Mouse (Mus musculus): ENCODE results near the gene Tmem11. TPM values are rescaled to one million over a fixed set of nuclear protein-coding genes. Genes with fewer than 3 reads are reported as not detected.

The Tmem11 gene
- polyA plus RNA-seq, 1 experiment = 46.6 TPM

- H3K9ac ChIP-seq (ENCODE audit: low read depth, poor library complexity, severe bottlenecking) = no peak overlapping the region
- H3K36me3 ChIP-seq (ENCODE audit: control insufficient read depth, insufficient read depth, low read length, poor library complexity, severe bottlenecking) = no peaks in the 10 kb centered on the region; the same call in 1 of the 2 replicates
- no peak overlapping the region for H3K4me3 ChIP-seq (ENCODE audit: low read depth, low read length)
- H3K27me3 ChIP-seq (ENCODE audit: control insufficient read depth, insufficient read depth, low read length, poor library complexity, severe bottlenecking) = no peaks in the 10 kb centered on the region
- TF ChIP-seq CTCF (IDR thresholded peaks at IDR 0.05; ENCODE audit: low read depth, low read length) = no peak
- no peak for TF ChIP-seq POLR2A (IDR thresholded peaks at IDR 0.05; ENCODE audit: insufficient read depth, low read length)
- no peak for TF ChIP-seq EP300 (IDR thresholded peaks at IDR 0.05; ENCODE audit: insufficient read depth, low read depth, low read length)
- H3K27ac ChIP-seq (ENCODE audit: insufficient read depth, low read length) = peak overlapping the region; percentile 58; the same call in 1 of the 2 replicates
- H3K4me1 ChIP-seq (ENCODE audit: control insufficient read depth, insufficient read depth, low read length) = peaks cover 4% of the 10 kb centered on the region
- no peaks in the 10 kb centered on the region for H3K9me3 ChIP-seq (replicated peaks; ENCODE audit: control insufficient read depth, insufficient read depth, low read length, poor library complexity, severe bottlenecking)
Observed at GRCm38 (mm10) chr11:60836897-60837296, 42.2 kb downstream of the Tmem11 start.

GRCm38 (mm10) chr11:60830433-60831052 lies 48.5 kb downstream of the Tmem11 start, which contains the start of gene Dhrs7b:
Dhrs7b (plus strand) TSS chr11:60830631.
- Histone ChIP-seq H3K9me3 (replicated peaks; ENCODE audit: control insufficient read depth, insufficient read depth, low read length, poor library complexity, severe bottlenecking) (no peaks in the 10 kb centered on the region), H3K27ac (ENCODE audit: insufficient read depth, low read length) (peak within 1 kb of the TSS; percentile 57), H3K4me1 (ENCODE audit: control insufficient read depth, insufficient read depth, low read length) (peaks cover under 1% of the 10 kb centered on the region), H3K36me3 (ENCODE audit: control insufficient read depth, insufficient read depth, low read length, poor library complexity, severe bottlenecking) (no peaks in the 10 kb centered on the region; the same call in 1 of the 2 replicates), H3K4me3 (ENCODE audit: low read depth, low read length) (peak within 1 kb of the TSS; percentile 88), H3K27me3 (ENCODE audit: control insufficient read depth, insufficient read depth, low read length, poor library complexity, severe bottlenecking) (no peaks in the 10 kb centered on the region), H3K9ac (ENCODE audit: low read depth, poor library complexity, severe bottlenecking) (peak within 1 kb of the TSS; percentile 63)
- peak; percentile 73 for TF ChIP-seq POLR2A (IDR thresholded peaks at IDR 0.05; ENCODE audit: insufficient read depth, low read length)
- TF ChIP-seq CTCF (IDR thresholded peaks at IDR 0.05; ENCODE audit: low read depth, low read length) = no peak

- no peak overlapping the region for H3K4me3 ChIP-seq (ENCODE audit: low read depth, low read length)
- no peaks in the 10 kb centered on the region for H3K27me3 ChIP-seq (ENCODE audit: control insufficient read depth, insufficient read depth, low read length, poor library complexity, severe bottlenecking)
- H3K27ac ChIP-seq (ENCODE audit: insufficient read depth, low read length) = no peak overlapping the region
- no peaks in the 10 kb centered on the region for H3K4me1 ChIP-seq (ENCODE audit: control insufficient read depth, insufficient read depth, low read length)
- H3K9me3 ChIP-seq (replicated peaks; ENCODE audit: control insufficient read depth, insufficient read depth, low read length, poor library complexity, severe bottlenecking) = no peaks in the 10 kb centered on the region
- no peaks in the 10 kb centered on the region; the same call in 1 of the 2 replicates for H3K36me3 ChIP-seq (ENCODE audit: control insufficient read depth, insufficient read depth, low read length, poor library complexity, severe bottlenecking)
- H3K9ac ChIP-seq (ENCODE audit: low read depth, poor library complexity, severe bottlenecking) = no peak overlapping the region
- TF ChIP-seq CTCF (IDR thresholded peaks at IDR 0.05; ENCODE audit: low read depth, low read length) (no peak), POLR2A (IDR thresholded peaks at IDR 0.05; ENCODE audit: insufficient read depth, low read length) (no peak), EP300 (IDR thresholded peaks at IDR 0.05; ENCODE audit: insufficient read depth, low read depth, low read length) (no peak)
Observed at GRCm38 (mm10) chr11:60828903-60829302, 50.2 kb downstream of the Tmem11 start.

GRCm38 (mm10) chr11:60827241-60827945 lies 51.7 kb downstream of the Tmem11 start:
- H3K4me1 ChIP-seq (ENCODE audit: control insufficient read depth, insufficient read depth, low read length) = no peaks in the 10 kb centered on the region
- H3K36me3 ChIP-seq (ENCODE audit: control insufficient read depth, insufficient read depth, low read length, poor library complexity, severe bottlenecking) = no peaks in the 10 kb centered on the region

GRCm38 (mm10) chr11:60826700-60827099 lies 52.4 kb downstream of the Tmem11 start:
- Histone ChIP-seq H3K4me3 (ENCODE audit: low read depth, low read length) (no peak overlapping the region), H3K27ac (ENCODE audit: insufficient read depth, low read length) (no peak overlapping the region), H3K36me3 (ENCODE audit: control insufficient read depth, insufficient read depth, low read length, poor library complexity, severe bottlenecking) (no peaks in the 10 kb centered on the region), H3K27me3 (ENCODE audit: control insufficient read depth, insufficient read depth, low read length, poor library complexity, severe bottlenecking) (no peaks in the 10 kb centered on the region), H3K4me1 (ENCODE audit: control insufficient read depth, insufficient read depth, low read length) (no peaks in the 10 kb centered on the region), H3K9me3 (replicated peaks; ENCODE audit: control insufficient read depth, insufficient read depth, low read length, poor library complexity, severe bottlenecking) (no peaks in the 10 kb centered on the region), H3K9ac (ENCODE audit: low read depth, poor library complexity, severe bottlenecking) (no peak overlapping the region)
- TF ChIP-seq EP300 (IDR thresholded peaks at IDR 0.05; ENCODE audit: insufficient read depth, low read depth, low read length) (no peak), POLR2A (IDR thresholded peaks at IDR 0.05; ENCODE audit: insufficient read depth, low read length) (no peak), CTCF (IDR thresholded peaks at IDR 0.05; ENCODE audit: low read depth, low read length) (no peak)

More at GRCm38 (mm10) chr11:60827241-60827945, 51.7 kb downstream of the Tmem11 start:
- H3K27ac ChIP-seq (ENCODE audit: insufficient read depth, low read length) = no peak overlapping the region
- TF ChIP-seq CTCF (IDR thresholded peaks at IDR 0.05; ENCODE audit: low read depth, low read length) (no peak), EP300 (IDR thresholded peaks at IDR 0.05; ENCODE audit: insufficient read depth, low read depth, low read length) (no peak), POLR2A (IDR thresholded peaks at IDR 0.05; ENCODE audit: insufficient read depth, low read length) (no peak)
- H3K4me3 ChIP-seq (ENCODE audit: low read depth, low read length) = no peak overlapping the region
- no peaks in the 10 kb centered on the region for H3K9me3 ChIP-seq (replicated peaks; ENCODE audit: control insufficient read depth, insufficient read depth, low read length, poor library complexity, severe bottlenecking)
- H3K27me3 ChIP-seq (ENCODE audit: control insufficient read depth, insufficient read depth, low read length, poor library complexity, severe bottlenecking) = no peaks in the 10 kb centered on the region
- H3K9ac ChIP-seq (ENCODE audit: low read depth, poor library complexity, severe bottlenecking) = no peak overlapping the region

- Histone ChIP-seq H3K36me3 (ENCODE audit: control insufficient read depth, insufficient read depth, low read length, poor library complexity, severe bottlenecking) (no peaks in the 10 kb centered on the region), H3K4me1 (ENCODE audit: control insufficient read depth, insufficient read depth, low read length) (no peaks in the 10 kb centered on the region), H3K9me3 (replicated peaks; ENCODE audit: control insufficient read depth, insufficient read depth, low read length, poor library complexity, severe bottlenecking) (no peaks in the 10 kb centered on the region), H3K27me3 (ENCODE audit: control insufficient read depth, insufficient read depth, low read length, poor library complexity, severe bottlenecking) (no peaks in the 10 kb centered on the region), H3K27ac (ENCODE audit: insufficient read depth, low read length) (no peak overlapping the region), H3K9ac (ENCODE audit: low read depth, poor library complexity, severe bottlenecking) (no peak overlapping the region), H3K4me3 (ENCODE audit: low read depth, low read length) (no peak overlapping the region)
- TF ChIP-seq POLR2A (IDR thresholded peaks at IDR 0.05; ENCODE audit: insufficient read depth, low read length) (no peak), EP300 (IDR thresholded peaks at IDR 0.05; ENCODE audit: insufficient read depth, low read depth, low read length) (no peak), CTCF (IDR thresholded peaks at IDR 0.05; ENCODE audit: low read depth, low read length) (no peak)
Observed at GRCm38 (mm10) chr11:60825191-60825590, 53.9 kb downstream of the Tmem11 start.
